Mouse (Mus musculus) stomach, embryonic 14.5 days (tissue): ENCODE measurements around the gene Zbtb8os. TPM values are rescaled to one million over a fixed set of nuclear protein-coding genes. Genes with fewer than 3 reads are reported as not detected.

Experiments
- ATAC-seq: fragments of 200-750 bp; cut with Nextera tagmentation; 2 replicates; pipeline ENCODE4 v1.8.0; 2017; ENCODE audit warnings: low read depth, moderate TSS enrichment; ENCODE audit not compliant: insufficient number of reproducible peaks, insufficient read depth, low FRiP score
- H3K27ac ChIP-seq: fragments of 300-500 bp; sonication (generic); 2 replicates; pipeline ENCODE4 v1.5.1; 2014; ENCODE audit warnings: mild to moderate bottlenecking, low read length, moderate library complexity, mixed read lengths
- H3K27me3 ChIP-seq: fragments of 300-500 bp; sonication (generic); 2 replicates; pipeline ENCODE4 v1.6.1; 2014; ENCODE audit warnings: low read length, control low read depth, mixed read lengths; ENCODE audit not compliant: control insufficient read depth, insufficient read depth
- H3K36me3 ChIP-seq: fragments of 300-500 bp; sonication (generic); 2 replicates; pipeline ENCODE4 v1.6.1; 2014; ENCODE audit warnings: mild to moderate bottlenecking, control low read depth, low read length, moderate library complexity, mixed read lengths; ENCODE audit not compliant: control insufficient read depth, insufficient read depth
- H3K4me1 ChIP-seq: fragments of 300-500 bp; sonication (generic); 2 replicates; pipeline ENCODE4 v1.6.1; 2014; ENCODE audit warnings: low read length, control low read depth, mixed read lengths; ENCODE audit not compliant: control insufficient read depth, insufficient read depth
- H3K4me2 ChIP-seq: fragments of 300-500 bp; sonication (generic); replicated peaks from 2 replicates; pipeline ENCODE4 v1.6.1; 2014; ENCODE audit warnings: low read depth, low read length, control low read depth
- H3K4me3 ChIP-seq: fragments of 300-500 bp; sonication (generic); 2 replicates; pipeline ENCODE4 v1.5.1; 2014; ENCODE audit warnings: low read depth, low read length, control low read depth
- H3K9ac ChIP-seq: fragments of 300-500 bp; sonication (generic); replicated peaks from 2 replicates; pipeline ENCODE4 v1.6.1; 2014; ENCODE audit warnings: low read depth, mild to moderate bottlenecking, control low read depth, low read length, moderate library complexity, mixed read lengths
- H3K9me3 ChIP-seq: fragments of 300-500 bp; sonication (generic); 2 replicates; pipeline ENCODE4 v1.6.1; 2016; ENCODE audit warnings: low read depth, low read length, control low read depth; ENCODE audit not compliant: control insufficient read depth
- WGBS: fragments of 180-500 bp; shearing (Covaris S2); extraction: QIAGEN DNeasy Blood & Tissue Kit; methylation state at CpG from one replicate; pipeline ENCODE4 v1.1.7; 2014; 5-methylcytosine and 5-hydroxymethylcytosine counted together
- polyA plus RNA-seq: library from polyadenylated mRNA; unstranded; fragments of >200 nt; fragmentation: Nextera tagmentation; extraction: Ambion mirVana; gene quantifications from 2 replicates; pipeline ENCODE4 v1.2.1, GENCODE M21; 2014

The Zbtb8os gene
- polyA plus RNA-seq, 1 experiment from 2014 or later, result 52.2 TPM

DNA sequence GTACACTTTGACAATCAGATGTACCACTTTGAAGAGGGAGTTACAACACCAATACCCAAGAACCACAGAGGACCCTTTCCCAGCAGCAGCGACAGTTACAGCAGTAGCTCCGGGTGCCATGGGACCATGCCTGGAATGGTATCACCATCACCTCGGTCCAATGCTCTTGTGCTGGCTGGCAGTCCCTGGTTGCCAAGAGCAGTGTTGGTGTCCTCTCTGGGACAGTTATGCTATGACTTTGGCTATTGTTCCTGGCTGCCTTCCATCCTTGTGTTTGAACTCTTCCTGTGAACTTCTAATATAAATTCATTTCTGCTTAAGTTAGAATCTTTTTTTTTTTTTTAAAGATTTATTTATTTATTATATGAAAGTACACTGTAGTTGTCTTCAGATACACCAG lies 48.1 kb downstream of the Zbtb8os start:
- Histone ChIP-seq H3K9ac (no peak overlapping the region), H3K36me3 (no peaks in the 10 kb centered on the region), H3K4me3 (no peak overlapping the region), H3K9me3 (no peaks in the 10 kb centered on the region), H3K4me1 (peaks cover 4% of the 10 kb centered on the region; the same call in 1 of the 2 replicates), H3K4me2 (no peak overlapping the region), H3K27me3 (no peaks in the 10 kb centered on the region), H3K27ac (no peak overlapping the region)
- WGBS, result 93% methylated on average over 3 of the region's 3 CpGs
- no peak for ATAC-seq

GRCm38 (mm10) chr4:129384440-129384839 lies 48.9 kb downstream of the Zbtb8os start:
- peaks cover 4% of the 10 kb centered on the region; the same call in 1 of the 2 replicates for H3K4me1 ChIP-seq
- 7% methylated on average over 6 of the region's 6 CpGs for WGBS
- H3K27ac ChIP-seq, result peak overlapping the region; percentile 59; the same call in 1 of the 2 replicates
- H3K4me2 ChIP-seq, result no peak overlapping the region
- no peak overlapping the region for H3K4me3 ChIP-seq
- no peaks in the 10 kb centered on the region for H3K9me3 ChIP-seq
- no peak overlapping the region for H3K9ac ChIP-seq
- H3K27me3 ChIP-seq, result no peaks in the 10 kb centered on the region
- H3K36me3 ChIP-seq, result no peaks in the 10 kb centered on the region
- peak; percentile 78; the same call in 1 of the 2 replicates for ATAC-seq

- H3K27me3 ChIP-seq, result no peaks in the 10 kb centered on the region
- H3K36me3 ChIP-seq, result no peaks in the 10 kb centered on the region
- no peak for ATAC-seq
- H3K4me3 ChIP-seq, result no peak overlapping the region
- peaks cover 4% of the 10 kb centered on the region; the same call in 1 of the 2 replicates for H3K4me1 ChIP-seq
- H3K9ac ChIP-seq, result no peak overlapping the region
- WGBS, result 86% methylated on average over 11 of the region's 11 CpGs
- H3K27ac ChIP-seq, result no peak overlapping the region
- no peaks in the 10 kb centered on the region for H3K9me3 ChIP-seq
- H3K4me2 ChIP-seq, result no peak overlapping the region
These were observed 50.2 kb downstream of the Zbtb8os start for GRCm38 (mm10) chr4:129385685-129386084.

DNA sequence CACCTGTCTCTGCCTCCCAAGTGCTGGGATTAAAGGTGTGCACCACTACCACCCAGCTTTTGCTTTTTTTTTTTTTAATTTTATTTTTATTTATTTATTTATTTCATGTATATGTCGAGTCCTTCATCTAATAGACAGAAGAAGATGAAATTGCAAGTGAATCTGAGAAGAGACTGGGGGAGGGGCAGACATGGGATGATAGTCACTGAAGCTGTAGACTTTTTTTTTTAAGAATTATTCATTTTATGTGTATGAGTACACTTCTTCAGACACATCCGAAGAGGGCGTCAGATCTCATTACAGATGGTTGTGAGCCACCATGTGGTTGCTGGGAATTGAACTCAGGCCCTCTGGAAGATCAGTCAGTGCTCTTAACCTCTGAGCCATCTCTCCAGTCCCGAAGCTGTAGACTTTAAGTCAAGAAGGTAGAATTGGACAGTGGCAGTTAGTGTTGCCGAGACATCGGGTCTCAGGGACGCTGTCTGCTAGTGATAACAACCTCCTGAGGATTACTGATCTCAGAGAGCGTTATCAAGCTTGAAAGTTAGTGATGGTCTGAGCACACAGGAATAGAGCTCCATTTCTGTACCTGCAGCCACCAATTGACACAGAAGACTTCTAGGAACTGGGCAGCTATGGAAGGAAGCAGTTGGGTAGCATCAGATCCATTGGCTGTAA lies 50.9 kb downstream of the Zbtb8os start:
- no peak overlapping the region for H3K9ac ChIP-seq
- H3K4me3 ChIP-seq, result no peak overlapping the region
- no peak for ATAC-seq
- H3K27ac ChIP-seq, result no peak overlapping the region
- H3K9me3 ChIP-seq, result no peaks in the 10 kb centered on the region
- no peaks in the 10 kb centered on the region for H3K27me3 ChIP-seq
- H3K4me2 ChIP-seq, result no peak overlapping the region
- H3K4me1 ChIP-seq, result peaks cover 4% of the 10 kb centered on the region; the same call in 1 of the 2 replicates
- 88% methylated on average over 8 of the region's 8 CpGs for WGBS
- H3K36me3 ChIP-seq, result no peaks in the 10 kb centered on the region

- WGBS, result 68% methylated on average over 1 of the region's 2 CpGs
- Histone ChIP-seq H3K4me1 (peaks cover 4% of the 10 kb centered on the region; the same call in 1 of the 2 replicates), H3K4me2 (no peak overlapping the region), H3K36me3 (no peaks in the 10 kb centered on the region), H3K4me3 (no peak overlapping the region), H3K9ac (no peak overlapping the region), H3K27me3 (no peaks in the 10 kb centered on the region), H3K9me3 (no peaks in the 10 kb centered on the region), H3K27ac (no peak overlapping the region)
- no peak for ATAC-seq
These were observed 51.5 kb downstream of the Zbtb8os start for GRCm38 (mm10) chr4:129386989-129387388.

DNA sequence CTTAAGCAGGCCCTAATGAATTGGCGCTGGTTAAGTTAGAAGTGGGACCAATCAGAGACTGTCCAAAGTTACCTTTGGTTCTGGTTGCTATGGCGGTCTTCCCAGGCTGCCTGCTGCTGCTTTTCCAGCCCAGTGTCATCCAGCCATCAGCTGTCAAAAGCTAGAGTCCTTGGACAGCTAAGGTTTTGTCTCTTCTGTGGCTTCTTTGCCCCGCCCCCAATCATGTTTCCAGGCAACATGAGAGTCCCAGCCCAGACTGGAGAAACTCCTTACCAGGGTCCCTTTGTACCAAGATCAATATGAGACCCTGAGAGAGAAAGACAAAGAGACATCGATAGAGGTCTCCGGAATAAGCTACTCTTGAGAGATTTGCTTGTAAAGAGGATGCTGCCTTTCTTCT lies 52.9 kb downstream of the Zbtb8os start:
- Histone ChIP-seq H3K9me3 (no peaks in the 10 kb centered on the region), H3K36me3 (no peaks in the 10 kb centered on the region), H3K27ac (no peak overlapping the region), H3K9ac (no peak overlapping the region), H3K27me3 (no peaks in the 10 kb centered on the region), H3K4me1 (peaks cover 4% of the 10 kb centered on the region; the same call in 1 of the 2 replicates), H3K4me3 (no peak overlapping the region), H3K4me2 (no peak overlapping the region)
- 80% methylated on average over 5 of the region's 5 CpGs for WGBS
- ATAC-seq, result no peak

GRCm38 (mm10) chr4:129390216-129390743 lies 54.8 kb downstream of the Zbtb8os start:
- no peaks in the 10 kb centered on the region for H3K36me3 ChIP-seq
- H3K27ac ChIP-seq, result no peak overlapping the region
- H3K4me1 ChIP-seq, result 0 out of 2 replicates have a peak, but pooled peaks cover 7% of the 10 kb centered on the region
- WGBS, result 83% methylated on average over 14 of the region's 14 CpGs
- no peak overlapping the region for H3K4me3 ChIP-seq
- H3K9me3 ChIP-seq, result no peaks in the 10 kb centered on the region
- no peak for ATAC-seq
- no peak overlapping the region for H3K9ac ChIP-seq
- no peak overlapping the region for H3K4me2 ChIP-seq
- no peaks in the 10 kb centered on the region for H3K27me3 ChIP-seq

GRCm38 (mm10) chr4:129390936-129391557 lies 55.6 kb downstream of the Zbtb8os start:
- 61% methylated on average over 7 of the region's 7 CpGs for WGBS
- ATAC-seq, result no peak
- no peak overlapping the region for H3K9ac ChIP-seq

More at GRCm38 (mm10) chr4:129390936-129391557, 55.6 kb downstream of the Zbtb8os start:
- Histone ChIP-seq H3K4me3 (no peak overlapping the region), H3K36me3 (no peaks in the 10 kb centered on the region), H3K9me3 (no peaks in the 10 kb centered on the region), H3K4me1 (0 out of 2 replicates have a peak, but pooled peaks cover 7% of the 10 kb centered on the region), H3K4me2 (no peak overlapping the region), H3K27me3 (no peaks in the 10 kb centered on the region), H3K27ac (no peak overlapping the region)
